Mouse (Mus musculus) small intestine, adult 2 months (tissue): ENCODE measurements around the gene Ppp1r1c. TPM values are rescaled to one million over a fixed set of nuclear protein-coding genes. Genes with fewer than 3 reads are reported as not detected.
"Not testable (repeated sequence)": the region's sequence is repeated elsewhere in the genome, so short reads cannot be mapped to it uniquely, and the experiment has no call there.

Experiments used
- H3K27ac ChIP-seq: fragments of 200-500 bp; 2 replicates; pipeline ENCODE4 v1.5.1; 2012; ENCODE audit warnings: low read depth, low read length, control low read depth, inconsistent platforms; ENCODE audit not compliant: insufficient read depth
- H3K27me3 ChIP-seq: fragments of 200-500 bp; 2 replicates; pipeline ENCODE4 v1.6.1; 2012; ENCODE audit warnings: mild to moderate bottlenecking, moderate library complexity, low read length, inconsistent platforms; ENCODE audit not compliant: control insufficient read depth, insufficient read depth
- H3K36me3 ChIP-seq: fragments of 200-500 bp; 2 replicates; pipeline ENCODE4 v1.6.1; 2012; ENCODE audit warnings: mild to moderate bottlenecking, low read length, control low read depth, inconsistent platforms; ENCODE audit not compliant: control insufficient read depth, insufficient read depth
- H3K4me1 ChIP-seq: fragments of 200-500 bp; 2 replicates; pipeline ENCODE4 v1.6.1; 2012; ENCODE audit warnings: low read length, inconsistent platforms, mixed read lengths; ENCODE audit not compliant: control insufficient read depth, insufficient read depth, insufficient read length
- H3K4me3 ChIP-seq: fragments of 200-500 bp; 2 replicates; pipeline ENCODE4 v1.5.1; 2012; ENCODE audit warnings: low read depth, mild to moderate bottlenecking, control low read depth, inconsistent platforms, low read length, moderate library complexity
- CTCF ChIP-seq: fragments of 200-500 bp; IDR thresholded peaks from 2 replicates; pipeline ENCODE4 v1.5.1; 2012; ENCODE audit warnings: low read depth, mild to moderate bottlenecking, control low read depth, inconsistent platforms, low read length, moderate library complexity, mixed read lengths; ENCODE audit not compliant: insufficient replicate concordance, insufficient read length; ENCODE audit errors: extremely low read depth
- POLR2A ChIP-seq: fragments of 200-500 bp; IDR thresholded peaks from 2 replicates; pipeline ENCODE4 v1.6.1; 2012; ENCODE audit warnings: low read depth, mild to moderate bottlenecking, control low read depth, inconsistent platforms, low read length, moderate library complexity
- WGBS: fragments of 180-500 bp; shearing (Covaris S2); methylation state at CpG from one replicate; pipeline ENCODE4 v1.1.7; 2018; 5-methylcytosine and 5-hydroxymethylcytosine counted together
- polyA plus RNA-seq: library from polyadenylated mRNA; depleted of rRNA; stranded (reverse); fragments of >200 nt; gene quantifications from 2 replicates; pipeline ENCODE4 v1.2.3, GENCODE M21; 2012

Gene Ppp1r1c
- polyA plus RNA-seq, 1 experiment, result not detected

GRCm38 (mm10) chr2:79797444-79797843 is 89.9 kb downstream of the Ppp1r1c start:
- Histone ChIP-seq H3K36me3 (no peaks in the 10 kb centered on the region), H3K4me3 (no peak overlapping the region), H3K4me1 (no peaks in the 10 kb centered on the region), H3K27me3 (no peaks in the 10 kb centered on the region), H3K27ac (no peak overlapping the region)
- WGBS, result 53% methylated on average over 2 of the region's 2 CpGs
- TF ChIP-seq CTCF, result no peak

GRCm38 (mm10) chr2:79798627-79799026 is 91.0 kb downstream of the Ppp1r1c start:
- TF ChIP-seq POLR2A, result no peak
- no peak for TF ChIP-seq CTCF
- 51% methylated on average over 7 of the region's 7 CpGs for WGBS

DNA sequence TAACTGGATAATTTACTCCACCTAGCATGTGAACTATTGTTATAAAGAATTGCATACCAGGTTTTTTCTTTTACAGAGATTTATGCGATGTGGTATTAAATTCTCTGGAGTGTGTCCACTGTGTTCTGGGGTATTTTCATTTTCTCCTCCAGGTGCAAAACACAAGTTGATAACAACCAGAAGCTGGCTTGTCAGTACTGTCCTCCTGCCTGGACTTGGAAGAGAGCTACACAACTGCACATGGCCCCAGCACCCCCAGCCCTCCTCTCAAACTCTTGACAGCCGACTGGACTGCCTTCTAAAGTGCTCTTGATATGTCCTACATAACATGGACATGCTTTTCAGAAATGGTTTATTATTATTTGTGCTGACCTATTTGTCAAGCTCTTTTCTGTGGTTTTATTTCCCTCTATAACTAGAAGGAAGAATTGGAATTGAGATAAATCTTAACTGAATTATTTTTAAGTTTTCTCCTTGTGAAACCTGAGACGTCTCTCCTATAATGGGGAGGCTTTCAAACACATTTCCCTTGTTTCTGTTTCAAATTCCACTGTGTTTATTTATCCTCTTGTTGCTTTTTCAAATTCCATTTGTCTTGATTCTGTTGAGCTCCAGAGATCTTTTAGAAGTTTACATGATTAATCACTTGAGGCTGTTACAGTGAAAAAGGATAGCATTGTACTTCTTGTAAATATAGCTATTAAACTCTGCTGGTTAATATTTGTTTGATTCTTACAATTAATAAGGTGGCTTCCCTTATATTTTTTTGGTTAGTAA is 108.3 kb downstream of the Ppp1r1c start:
- Histone ChIP-seq H3K27me3 (no peaks in the 10 kb centered on the region), H3K36me3 (no peaks in the 10 kb centered on the region), H3K27ac (no peak overlapping the region), H3K4me1 (no peaks in the 10 kb centered on the region), H3K4me3 (no peak overlapping the region)
- 65% methylated on average over 3 of the region's 3 CpGs for WGBS
- TF ChIP-seq CTCF (no peak), POLR2A (no peak)

More at GRCm38 (mm10) chr2:79798627-79799026, 91.0 kb downstream of the Ppp1r1c start:
- Histone ChIP-seq H3K4me1 (no peaks in the 10 kb centered on the region), H3K27me3 (no peaks in the 10 kb centered on the region), H3K36me3 (no peaks in the 10 kb centered on the region), H3K4me3 (no peak overlapping the region), H3K27ac (no peak overlapping the region)

DNA sequence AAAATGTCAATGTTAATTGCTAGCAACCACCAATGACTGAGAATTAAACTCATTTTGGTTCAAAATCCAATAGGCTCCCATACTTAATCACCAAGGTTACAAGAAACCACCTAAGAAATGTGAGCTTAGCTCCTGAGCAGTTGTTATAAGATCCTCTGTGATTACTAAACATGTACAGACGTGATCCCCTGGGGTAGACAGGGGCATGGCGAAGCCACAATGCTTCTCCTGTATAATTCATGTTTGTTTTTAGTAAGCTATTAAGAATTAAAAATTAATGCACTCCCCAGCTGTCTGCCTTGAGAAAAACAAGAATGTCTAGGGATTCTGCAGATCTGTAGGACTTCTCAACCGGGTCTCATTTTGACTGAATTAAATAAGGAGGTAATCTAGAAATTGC is 112.0 kb downstream of the Ppp1r1c start:
- H3K27ac ChIP-seq, result no peak overlapping the region
- H3K4me1 ChIP-seq, result no peaks in the 10 kb centered on the region
- 65% methylated on average over 3 of the region's 3 CpGs for WGBS
- no peak overlapping the region for H3K4me3 ChIP-seq
- no peaks in the 10 kb centered on the region for H3K27me3 ChIP-seq
- TF ChIP-seq CTCF (no peak), POLR2A (no peak)
- no peaks in the 10 kb centered on the region for H3K36me3 ChIP-seq

DNA sequence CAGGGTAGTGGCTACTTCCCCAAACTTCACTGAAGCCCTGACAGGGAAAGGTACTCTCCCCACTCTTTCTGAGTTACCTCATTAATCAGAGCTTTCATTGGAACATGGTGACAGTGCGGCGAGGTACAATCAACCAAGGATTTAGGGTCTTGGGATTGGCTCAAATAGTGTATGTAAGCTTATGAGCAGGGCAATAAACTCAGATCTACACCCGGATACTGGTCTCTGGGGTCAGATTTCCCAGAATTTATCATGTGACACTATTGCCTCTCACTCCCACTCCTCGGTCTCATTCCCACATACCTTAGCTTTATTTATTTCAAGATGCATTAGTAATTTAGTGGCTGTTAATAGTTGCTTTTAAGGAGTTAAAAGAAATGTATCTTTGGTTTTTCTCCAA is 118.3 kb downstream of the Ppp1r1c start:
- WGBS, result 66% methylated on average over 4 of the region's 4 CpGs

DNA sequence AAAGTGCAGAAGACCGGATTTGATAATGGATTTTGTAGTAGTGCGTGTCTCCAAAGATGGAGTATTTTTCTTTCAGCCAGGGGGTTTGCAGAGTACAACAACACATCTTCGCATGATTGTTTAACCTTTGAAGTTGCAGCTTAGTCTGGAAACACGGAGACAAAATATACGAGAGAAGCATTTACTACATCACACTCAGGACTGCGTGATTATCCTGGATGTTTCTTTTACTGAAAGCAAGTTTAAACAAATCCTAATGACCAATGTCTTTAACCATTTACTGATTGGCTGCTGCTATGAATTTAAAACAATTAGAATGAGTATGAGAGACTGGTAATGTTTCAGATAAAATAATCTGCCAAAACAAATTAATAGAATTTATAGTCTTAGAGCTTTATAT is 131.5 kb downstream of the Ppp1r1c start:
- no peaks in the 10 kb centered on the region for H3K36me3 ChIP-seq
- H3K27me3 ChIP-seq, result no peaks in the 10 kb centered on the region
- no peak overlapping the region for H3K27ac ChIP-seq
- 73% methylated on average over 6 of the region's 6 CpGs for WGBS
- H3K4me3 ChIP-seq, result no peak overlapping the region
- no peak for TF ChIP-seq POLR2A
- H3K4me1 ChIP-seq, result no peaks in the 10 kb centered on the region

More for the DNA sequence above, 118.3 kb downstream of the Ppp1r1c start:
- Histone ChIP-seq H3K4me3 (no peak overlapping the region), H3K27me3 (no peaks in the 10 kb centered on the region), H3K4me1 (no peaks in the 10 kb centered on the region), H3K27ac (no peak overlapping the region), H3K36me3 (no peaks in the 10 kb centered on the region)
- TF ChIP-seq CTCF, result no peak
- TF ChIP-seq POLR2A, result no peak

GRCm38 (mm10) chr2:79839513-79839912 is 131.9 kb downstream of the Ppp1r1c start:
- H3K27me3 ChIP-seq, result no peaks in the 10 kb centered on the region
- TF ChIP-seq POLR2A (no peak), CTCF (no peak)
- 56% methylated on average over 5 of the region's 5 CpGs for WGBS
- no peak overlapping the region for H3K27ac ChIP-seq
- H3K4me1 ChIP-seq, result no peaks in the 10 kb centered on the region
- H3K4me3 ChIP-seq, result no peak overlapping the region
- H3K36me3 ChIP-seq, result no peaks in the 10 kb centered on the region

GRCm38 (mm10) chr2:79847396-79847795 is 139.8 kb downstream of the Ppp1r1c start:
- H3K36me3 ChIP-seq, H3K27me3 ChIP-seq, H3K4me3 ChIP-seq, H3K27ac ChIP-seq, H3K4me1 ChIP-seq: not testable (repeated sequence)
- WGBS, result 88% methylated on average over 13 of the region's 13 CpGs
